Mouse (Mus musculus): ENCODE data around the gene Mbnl2. TPM values are rescaled to one million over a fixed set of nuclear protein-coding genes. Genes with fewer than 3 reads are reported as not detected.

Mbnl2 gene
- 19.6 and 23.9 TPM in 2 replicates for total RNA-seq (2012; rRNA removed)
- total RNA-seq (2014; rRNA removed): 23.7 and 23.8 TPM in 2 replicates
- 21.8 and 28.9 TPM in 2 replicates for polyA plus RNA-seq (2012; ENCODE audit: insufficient read length, low read depth)

DNA sequence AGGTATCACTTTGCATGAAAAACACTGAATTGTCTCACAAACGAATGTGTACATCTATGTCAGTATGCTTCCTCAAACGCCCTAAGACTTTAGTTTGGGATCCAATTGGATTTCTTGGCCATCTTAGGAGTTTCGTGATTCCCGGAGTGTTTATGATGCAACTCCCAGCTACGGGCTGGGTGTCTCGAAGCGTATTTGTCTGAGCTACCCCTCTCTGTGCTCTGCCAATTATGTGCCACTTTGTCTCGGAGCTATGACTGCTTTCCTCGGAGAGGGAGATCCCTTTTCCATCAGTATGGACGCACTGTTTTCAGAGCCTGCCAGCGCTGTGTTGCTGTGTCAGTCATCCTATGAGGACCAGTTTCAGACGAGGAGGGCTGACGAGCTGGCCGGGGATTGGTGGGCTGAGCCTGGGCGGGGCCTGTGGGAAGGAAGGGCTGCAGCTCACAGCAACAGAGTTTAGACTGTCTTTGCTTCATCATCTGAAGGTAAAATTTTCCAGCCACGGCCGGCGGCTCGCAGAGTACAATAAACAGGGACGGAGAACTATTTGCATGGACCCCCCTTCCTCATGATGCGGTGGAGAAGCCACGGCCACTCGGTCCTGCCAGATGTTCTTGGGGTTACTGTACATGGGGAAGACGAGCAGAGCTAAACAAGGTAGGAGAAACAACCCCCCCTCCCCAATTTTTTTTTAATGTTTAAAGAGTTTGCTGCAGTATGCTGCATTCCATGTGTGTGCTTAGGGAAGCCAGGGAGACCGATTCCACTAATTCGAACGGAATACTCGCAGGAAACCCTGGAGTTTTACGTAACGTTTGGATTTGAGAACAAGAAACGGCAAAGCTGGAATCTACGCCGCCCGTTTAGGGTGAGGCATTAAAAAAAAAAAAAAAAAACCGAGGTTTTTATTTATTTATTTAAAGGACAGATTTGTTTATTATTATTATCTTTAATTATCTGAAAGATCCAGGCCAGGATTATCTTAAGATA, at the start of gene Mbnl2:
Gene Mbnl2, plus strand, starts transcription at position 424 of the 993 bp plus-strand sequence.
- no peaks in the 10 kb centered on the region for H3K9me3 ChIP-seq (replicated peaks; ENCODE audit: low read length)
- in situ Hi-C loops (cut with MboI; ENCODE audit: low pct_ligation_motif_present, low pct_unique_long_range_greater_than_20kb, low sequenced_read_pairs) (loop anchor here (10.0 to 25.0 kb wide), 2 partner anchors 119 to 1588 kb away; no protein-coding TSS in a partner anchor), dilution Hi-C loops (cut with MboI; ENCODE audit: extremely low pct_ligation_motif_present, extremely low pct_unique_long_range_greater_than_20kb, low sequenced_read_pairs) (no loop called here)
- peak within 1 kb of the TSS; percentile 51; the same call in 1 of the 2 replicates for H3K27ac ChIP-seq (ENCODE audit: insufficient read depth, low read depth)
- H3K4me2 ChIP-seq (ENCODE audit: insufficient read depth, low read depth, poor library complexity, severe bottlenecking): peak within 1 kb of the TSS; percentile 75
- H3K9ac ChIP-seq (ENCODE audit: insufficient read depth, low read depth): peak within 1 kb of the TSS; percentile 98
- H3K4me3 ChIP-seq (replicated peaks in 1 of 3; ENCODE audit: low read depth in 2 of 3, low read length in 2 of 3, poor library complexity in 1 of 3): peak within 1 kb of the TSS; percentile 67 to 85 (median 78)
- H3K27me3 ChIP-seq (replicated peaks): no peaks in the 10 kb centered on the region
- H3K79me2 ChIP-seq (replicated peaks; ENCODE audit: control insufficient read depth, extremely low read depth, insufficient read depth, poor library complexity, severe bottlenecking): peaks cover 36% of the 10 kb centered on the region
- no peaks in the 10 kb centered on the region for H3K36me3 ChIP-seq (replicated peaks in 1 of 2; ENCODE audit: control insufficient read depth in 1 of 2, insufficient read depth in 1 of 2, low read length in 1 of 2)
- peaks cover 6 to 44% of the 10 kb centered on the region in 2 experiments; a peak in 2 of 4 replicates for H3K4me1 ChIP-seq (ENCODE audit: control insufficient read depth in 1 of 2, insufficient read depth in 2 of 2)
- DNase-seq (ENCODE audit: extremely low read depth): peak; percentile 95
- TF ChIP-seq EP300 (IDR thresholded peaks at IDR 0.05; ENCODE audit: low read length) (peak; percentile 20; the same call in 1 of the 2 replicates), SMC3 (IDR thresholded peaks at IDR 0.05; ENCODE audit: low read depth, low read length) (no peak), KAT2A (IDR thresholded peaks at IDR 0.05; ENCODE audit: insufficient replicate concordance, low read length) (no peak), IRF4 (IDR thresholded peaks at IDR 0.05; ENCODE audit: low read depth, low read length) (no peak), MXI1 (IDR thresholded peaks at IDR 0.05; ENCODE audit: low read depth, low read length) (no peak), JUN (IDR thresholded peaks at IDR 0.05; ENCODE audit: insufficient read depth, low read depth, low read length) (no peak), POLR2A (IDR thresholded peaks at IDR 0.05; ENCODE audit: low read depth, low read length) (peak; percentile 76), MAFK (IDR thresholded peaks at IDR 0.05; ENCODE audit: insufficient replicate concordance, low read length) (no peak), BHLHE40 (IDR thresholded peaks at IDR 0.05; ENCODE audit: low read depth, low read length) (no peak), ELF1 (IDR thresholded peaks at IDR 0.05; ENCODE audit: low read depth, low read length) (peak; percentile 61; the same call in 1 of the 2 replicates), MAZ (IDR thresholded peaks at IDR 0.05; ENCODE audit: low read depth, low read length) (no peak; the same call in 1 of the 2 replicates), USF2 (conservative IDR thresholded peaks at IDR 0.05; ENCODE audit: low read depth, low read length) (no peak), RAD21 (IDR thresholded peaks at IDR 0.05; ENCODE audit: low read depth, low read length) (no peak), MEF2A (IDR thresholded peaks at IDR 0.05; ENCODE audit: borderline replicate concordance, low read depth, low read length) (peak; percentile 39; the same call in 1 of the 2 replicates), GABPA (IDR thresholded peaks at IDR 0.05; ENCODE audit: insufficient replicate concordance, low read depth, low read length) (no peak), HCFC1 (IDR thresholded peaks at IDR 0.05; ENCODE audit: low read depth, low read length) (peak; percentile 34; the same call in 1 of the 2 replicates), ZMIZ1 (IDR thresholded peaks at IDR 0.05; ENCODE audit: low read depth, low read length) (peak; percentile 68; the same call in 1 of the 2 replicates), JUND (conservative IDR thresholded peaks at IDR 0.05; ENCODE audit: low read depth, low read length) (no peak), NELFE (IDR thresholded peaks at IDR 0.05; ENCODE audit: low read depth, low read length) (peak; percentile 63; the same call in 1 of the 2 replicates), CTCF (conservative IDR thresholded peaks at IDR 0.05 in 1 of 2, IDR thresholded peaks at IDR 0.05 in 1 of 2; ENCODE audit: low read depth in 2 of 2, low read length in 2 of 2) (no peak), ETS1 (conservative IDR thresholded peaks at IDR 0.05; ENCODE audit: low read depth, low read length) (peak; percentile 20; the same call in 1 of the 2 replicates), MAX (IDR thresholded peaks at IDR 0.05; ENCODE audit: low read length) (no peak), TCF12 (IDR thresholded peaks at IDR 0.05; ENCODE audit: low read depth, low read length) (peak; percentile 72), CHD1 (IDR thresholded peaks at IDR 0.05; ENCODE audit: low read depth, low read length) (no peak), ZNF384 (IDR thresholded peaks at IDR 0.05; ENCODE audit: low read depth, low read length) (peak; percentile 59; the same call in 1 of the 2 replicates), PAX5 (IDR thresholded peaks at IDR 0.05; ENCODE audit: low read length) (no peak), E2F4 (IDR thresholded peaks at IDR 0.05; ENCODE audit: insufficient replicate concordance, low read depth, low read length) (no peak), USF1 (IDR thresholded peaks at IDR 0.05; ENCODE audit: low read depth, low read length) (no peak), MYC (IDR thresholded peaks at IDR 0.05; ENCODE audit: low read depth, low read length) (no peak), SIN3A (IDR thresholded peaks at IDR 0.05; ENCODE audit: low read length) (peak; percentile 82; the same call in 1 of the 2 replicates), RCOR1 (conservative IDR thresholded peaks at IDR 0.05; ENCODE audit: low read depth, low read length) (no peak), POLR2AphosphoS2 (IDR thresholded peaks at IDR 0.05; ENCODE audit: low read depth, low read length) (no peak), UBTF (IDR thresholded peaks at IDR 0.05; ENCODE audit: low read depth, low read length) (no peak), CHD2 (IDR thresholded peaks at IDR 0.05; ENCODE audit: low read length) (no peak), ZKSCAN1 (IDR thresholded peaks at IDR 0.05; ENCODE audit: borderline replicate concordance, low read depth, low read length) (no peak), TBP (conservative IDR thresholded peaks at IDR 0.05; ENCODE audit: low read depth, low read length) (peak; percentile 70; the same call in 1 of the 2 replicates), NRF1 (IDR thresholded peaks at IDR 0.05; ENCODE audit: low read depth, low read length) (no peak)

All from CH12.LX (cell line).